Mouse (Mus musculus): ENCODE measurements around the gene Nt5c1a. TPM values are rescaled to one million over a fixed set of nuclear protein-coding genes. Genes with fewer than 3 reads are reported as not detected.
"Not testable (repeated sequence)": the region's sequence is repeated elsewhere in the genome, so short reads cannot be mapped to it uniquely, and the experiment has no call there.

The Nt5c1a gene
- total RNA-seq (2021) = 42.0 and 42.8 TPM in 2 replicates
- long read RNA-seq = 0 reads

DNA sequence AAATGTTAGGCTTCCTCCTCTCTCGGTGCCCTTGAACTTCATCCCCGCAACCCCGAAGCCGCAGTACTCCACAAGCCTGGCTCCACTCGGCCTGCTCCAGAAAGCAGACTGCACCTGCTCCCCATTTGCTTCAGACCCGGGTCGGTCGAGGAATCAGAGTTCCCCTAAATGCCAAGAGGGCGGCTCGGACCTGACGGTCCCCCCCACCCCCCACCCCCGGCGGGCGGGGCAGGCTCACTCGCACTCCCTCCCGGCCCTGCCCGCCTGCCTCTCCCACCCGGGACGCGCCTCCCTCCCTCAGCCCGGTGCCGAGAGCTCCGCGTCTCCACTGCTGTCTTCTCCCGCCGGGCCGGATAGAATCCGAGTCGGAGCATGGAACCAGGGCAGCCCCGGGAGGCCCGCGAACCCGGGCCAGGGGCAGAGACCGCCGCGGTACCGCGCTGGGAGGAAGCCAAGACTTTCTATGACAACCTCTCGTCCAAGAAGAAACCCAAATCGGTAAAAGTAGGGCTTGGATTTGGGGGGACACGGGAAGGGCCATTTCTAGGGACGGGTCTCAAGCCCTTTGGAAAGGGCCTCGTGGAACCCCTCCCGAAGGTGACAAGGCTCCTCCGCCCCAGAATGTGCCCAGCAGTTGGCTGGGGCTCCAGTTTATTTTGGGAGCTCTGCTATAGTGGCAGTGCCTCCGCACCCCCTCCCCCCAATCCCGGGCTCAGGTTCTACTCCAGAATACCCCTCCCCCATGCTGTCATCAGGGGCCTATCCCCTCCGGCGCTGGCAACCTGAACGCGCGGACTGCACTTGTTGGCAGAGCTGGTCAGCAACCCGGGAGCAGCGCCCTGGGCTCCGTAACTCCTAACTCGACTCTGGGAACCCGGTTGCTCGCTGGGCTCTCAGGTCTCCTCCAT is at the start of gene Nt5c1a:
Gene Nt5c1a (plus strand): TSS at position 319 of the 908 bp plus-strand sequence.
- DNase-seq = peak; percentile 80

GRCm38 (mm10) chr4:123152003-123152402 is 49.3 kb upstream of the Nt5c1a start:
- no peak for DNase-seq

DNA sequence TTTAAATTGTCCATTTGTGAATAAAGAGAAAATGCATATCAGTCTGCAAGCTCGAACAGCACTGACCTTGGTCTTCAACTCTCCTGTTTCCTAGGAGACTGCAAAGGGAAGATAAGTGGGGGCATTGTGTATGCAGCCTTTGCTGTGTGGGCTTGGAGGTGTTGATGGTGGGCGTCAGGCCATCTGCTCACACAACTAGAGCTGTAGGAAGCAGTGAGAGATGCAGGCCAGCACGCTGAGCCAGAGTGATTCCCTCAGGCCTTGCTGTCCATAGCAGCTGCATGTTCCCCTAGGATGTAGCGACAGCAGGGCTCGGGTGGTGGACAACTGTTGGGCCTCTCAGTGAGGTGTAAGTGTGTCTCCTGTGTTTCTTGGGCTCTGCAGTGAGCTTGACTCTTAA is 48.3 kb upstream of the Nt5c1a start:
- DNase-seq = no peak

GRCm38 (mm10) chr4:123155004-123155403 is 46.3 kb upstream of the Nt5c1a start:
- DNase-seq = no peak

GRCm38 (mm10) chr4:123155427-123155826 is 45.9 kb upstream of the Nt5c1a start:
- DNase-seq = no peak

- DNase-seq = no peak
These were observed 45.5 kb upstream of the Nt5c1a start for GRCm38 (mm10) chr4:123155840-123156239.

DNA sequence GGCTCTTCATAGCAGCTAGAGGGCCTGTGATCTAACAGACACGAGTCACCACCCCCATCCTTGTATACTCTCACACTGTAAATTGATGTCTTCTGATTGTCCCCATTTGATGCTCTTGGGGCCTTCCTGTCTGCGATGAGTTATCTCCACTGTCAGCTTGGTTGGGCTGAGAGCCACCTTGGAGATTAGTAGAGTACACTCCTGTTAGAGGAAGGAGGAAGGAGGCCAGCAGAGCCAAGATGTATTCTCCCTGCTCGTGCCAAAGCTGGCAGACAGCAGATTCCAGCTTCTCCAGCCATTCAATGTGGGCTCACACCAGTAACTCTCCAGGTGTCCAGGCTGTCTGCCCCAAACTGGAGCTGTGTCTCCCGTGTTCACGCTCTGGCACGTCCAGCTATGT is 40.7 kb upstream of the Nt5c1a start:
- no peak for DNase-seq

- DNase-seq = not testable (repeated sequence)
These were observed 40.1 kb upstream of the Nt5c1a start for GRCm38 (mm10) chr4:123161251-123161650.

GRCm38 (mm10) chr4:123162305-123162917 is 38.9 kb upstream of the Nt5c1a start:
- DNase-seq = no peak

GRCm38 (mm10) chr4:123164157-123164556 is 37.1 kb upstream of the Nt5c1a start:
- no peak for DNase-seq

GRCm38 (mm10) chr4:123171811-123172210 is 29.5 kb upstream of the Nt5c1a start:
- peak; percentile 31 for DNase-seq

- peak; percentile 66 for DNase-seq
These were observed 18.7 kb upstream of the Nt5c1a start, which contains the start of gene Hpcal4 for GRCm38 (mm10) chr4:123182328-123183238. Gene Hpcal4, plus strand, starts transcription at chr4:123183227.

- peak; percentile 76 for DNase-seq
These were observed 17.9 kb upstream of the Nt5c1a start for GRCm38 (mm10) chr4:123183239-123184056.

GRCm38 (mm10) chr4:123184816-123185215 is 16.5 kb upstream of the Nt5c1a start:
- DNase-seq = no peak

DNA sequence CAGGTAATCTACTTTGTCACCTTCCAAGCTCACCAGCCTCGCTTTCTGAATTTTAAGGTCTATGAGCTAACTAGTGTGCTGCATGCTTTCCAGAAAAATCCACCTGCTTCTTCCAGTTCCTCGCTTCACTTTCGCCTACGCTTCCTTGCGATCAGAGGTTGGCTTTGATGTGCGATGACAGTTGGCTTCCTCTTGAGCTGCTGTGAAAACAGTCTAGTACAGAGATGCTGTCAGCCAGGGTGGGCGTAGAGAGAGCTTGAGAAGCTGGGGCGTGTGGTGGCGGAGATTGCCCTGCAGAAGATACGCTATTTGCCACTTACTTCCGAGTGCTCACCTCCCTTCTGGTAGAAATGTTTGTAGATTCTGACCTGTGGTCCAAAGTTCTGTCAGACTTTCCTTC is 9.0 kb upstream of the Nt5c1a start:
- DNase-seq = no peak

DNA sequence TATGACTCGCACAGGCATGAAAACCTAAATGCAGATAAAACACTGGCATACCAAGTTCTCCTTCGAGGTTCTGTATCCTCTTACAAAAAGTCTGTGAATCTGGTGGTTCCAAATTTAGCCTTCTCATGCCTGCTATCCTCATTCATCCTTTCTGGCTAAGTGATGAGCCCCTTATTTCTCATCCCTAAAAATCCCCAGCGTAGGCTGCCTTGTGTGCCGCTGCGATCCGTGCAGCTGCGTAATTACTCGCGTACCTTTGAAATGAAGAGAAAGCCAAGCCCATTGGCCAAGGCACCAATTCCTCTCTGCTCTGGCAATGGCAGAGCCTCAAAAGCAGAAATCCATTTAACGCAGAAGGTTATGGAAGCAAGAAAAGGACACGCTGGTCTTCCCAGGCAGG is 7.5 kb upstream of the Nt5c1a start:
- DNase-seq = no peak

- no peak for DNase-seq
These were observed 4.6 kb upstream of the Nt5c1a start for GRCm38 (mm10) chr4:123196695-123197094.

GRCm38 (mm10) chr4:123200771-123201185 is 526 bp upstream of the Nt5c1a start:
- DNase-seq = peak; percentile 84

- DNase-seq = no peak
These were observed 753 bp downstream of the Nt5c1a start for GRCm38 (mm10) chr4:123202094-123202420.

DNA sequence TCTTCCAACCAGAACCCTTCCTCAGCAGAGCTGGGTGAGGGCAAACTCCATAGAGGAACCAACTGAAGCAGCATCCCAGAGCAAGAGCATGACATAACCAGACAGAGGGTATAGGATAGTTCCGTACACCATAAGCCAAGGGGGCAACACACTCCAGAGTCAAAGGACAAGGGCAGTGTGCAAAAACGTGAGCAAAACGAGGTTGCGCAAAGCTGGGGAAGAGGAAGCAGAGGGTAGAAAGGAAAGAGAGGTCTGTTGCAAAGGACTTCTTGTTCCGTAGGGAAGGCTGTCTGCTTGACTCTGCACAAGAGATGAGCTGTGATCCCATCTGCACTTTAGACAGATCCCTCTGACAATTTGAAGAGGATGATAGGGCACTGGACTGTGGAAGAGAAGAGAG is 6.0 kb downstream of the Nt5c1a start:
- no peak for DNase-seq

DNA sequence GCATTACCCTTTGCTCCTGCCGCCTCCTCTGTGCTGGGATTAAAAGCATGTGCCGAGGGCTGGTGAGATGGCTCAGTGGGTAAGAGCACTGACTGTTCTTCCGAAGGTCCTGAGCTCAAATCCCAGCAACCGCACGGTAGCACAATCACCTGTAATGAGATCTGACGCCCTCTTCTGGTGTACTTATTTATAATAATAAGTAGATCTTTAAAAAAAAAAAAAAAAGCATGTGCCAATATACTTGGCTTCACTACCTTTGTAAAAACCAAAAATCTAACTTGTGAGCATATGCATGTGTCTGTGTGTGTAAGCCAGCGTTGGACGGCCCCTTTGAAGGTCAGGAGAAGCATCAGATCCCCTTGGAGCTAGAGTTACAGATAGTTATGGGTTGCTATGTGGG is 9.7 kb downstream of the Nt5c1a start:
- DNase-seq = no peak

DNA sequence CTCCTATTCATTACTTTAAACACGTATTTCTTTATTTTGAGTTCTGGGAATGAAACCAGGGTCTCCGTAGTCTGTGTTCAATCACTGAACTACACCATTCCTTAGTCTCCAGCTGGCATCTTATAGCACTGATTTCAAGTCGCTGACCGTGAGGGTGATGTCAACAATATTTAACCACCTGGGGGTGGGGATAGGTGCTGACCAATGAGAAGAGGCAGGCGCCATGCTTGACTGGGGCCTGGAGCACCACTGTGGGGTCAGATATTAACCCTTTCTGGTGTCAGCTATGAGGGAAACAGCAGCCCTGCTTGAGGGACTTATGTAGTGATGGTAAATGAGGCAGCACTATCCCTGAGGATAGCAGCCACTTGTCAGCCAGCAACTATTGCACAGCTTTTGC is 10.1 kb downstream of the Nt5c1a start:
- no peak for DNase-seq

All from adrenal gland, postnatal 25 days (tissue).